ENCODE assay signal across 8 mouse cellular contexts in genomic region chr6:33126574-33126973, GRCm38 (mm10).
DNase-seq lines count a peak whose midpoint lies in the region; ATAC-seq and TF ChIP-seq lines count a peak whose summit lies in the region.

No protein-coding gene starts in this region.

- DNase-seq in 3T3-L1 (ENCODE audit: low read depth, low spot score) (peak; percentile 92), Patski (ENCODE audit: low read depth, low spot score) (peak; percentile 41)
- peak; percentile 77 for DNase-seq in cerebellum, postnatal 14 days
- peak; percentile 6 for DNase-seq in gastrocnemius, postnatal 25 days
- DNase-seq in kidney, postnatal 10 days = peak; percentile 92
- peak; percentile 54 to 62 for DNase-seq in lung, adult 18-20 months
- DNase-seq in retina, postnatal 7 days (ENCODE audit: low read depth, low spot score) = peak; percentile 53
- DNase-seq in urinary bladder, postnatal 10 days (ENCODE audit: low spot score) = peak; percentile 38

- H3K27me3 ChIP-seq in Patski = peaks cover 27% of the 10 kb centered on the region

- CTCF ChIA-PET in Patski (lab: Charles Lee) = interaction anchor here (1.2 to 1.6 kb wide), 4 partner anchors 12 to 30 kb away, joined by 3 to 5 read pairs (median 4); no protein-coding TSS in a partner anchor

- peak; percentile 83 for TF ChIP-seq CTCF in Patski (IDR thresholded peaks at IDR 0.05)

- POLR2A ChIA-PET in Patski (lab: Charles Lee) = interaction anchor here (0.8 kb wide), 1 partner anchor 917 kb away, joined by 3 read pairs; no protein-coding TSS in a partner anchor

- in situ Hi-C loops in Patski (cut with MboI; ENCODE audit: low pct_unique_long_range_greater_than_20kb) = no loop called here

- ATAC-seq in Patski = peak; percentile 57

Comparison
In these comparisons a context has a peak if more than half of its experiments do, and no peak if none do; other contexts are left out.
1. Peak in every context shown above with its lines: DNase-seq and ATAC-seq.
2. DNase-seq: peak in every context shown above with its lines; median percentile 92 in 3T3-L1; 92 in kidney, postnatal 10 days; 77 in cerebellum, postnatal 14 days; 58 in lung, adult 18-20 months; 53 in retina, postnatal 7 days; 41 in Patski; 38 in urinary bladder, postnatal 10 days; 6 in gastrocnemius, postnatal 25 days.